Comparison of ENCODE assay signal across 19 mouse cellular contexts in the genomic region with DNA sequence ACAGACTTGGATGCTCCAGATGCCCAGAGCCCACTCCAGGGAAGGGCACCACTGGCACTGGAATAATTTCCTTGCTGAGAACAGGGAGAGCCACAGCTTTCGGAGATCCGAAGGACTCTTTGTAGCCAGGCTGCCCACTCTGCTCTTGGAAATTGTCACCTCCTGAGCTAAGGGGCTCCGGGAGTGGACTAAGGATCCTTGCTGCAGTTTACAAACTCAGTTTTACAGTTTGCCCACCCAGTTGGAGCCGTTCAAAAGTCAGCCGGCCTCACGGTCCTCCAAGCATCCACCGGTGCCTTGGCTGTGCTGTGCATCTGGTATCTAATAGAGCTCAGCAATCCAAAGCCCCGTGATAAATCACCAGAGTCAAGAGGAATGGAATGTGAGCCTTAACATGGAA.
DNase-seq lines count a peak whose midpoint lies in the region; ATAC-seq and TF ChIP-seq lines count a peak whose summit lies in the region.
"Had no signal": no experiment of that assay in that cellular context is flagged by ENCODE, and none has a peak within 500 bp of the region (broad histone marks: within the 10 kb centered on the region; RNA-seq: fewer than 3 reads in every experiment).

No protein-coding gene starts in this region.

- peaks cover 50% of the 10 kb centered on the region for H3K36me3 ChIP-seq in heart, embryonic 12.5 days
- H3K36me3 ChIP-seq in kidney, embryonic 15.5 days, result peaks cover 61% of the 10 kb centered on the region

- ATAC-seq in heart, embryonic 12.5 days (ENCODE audit: insufficient number of reproducible peaks, low FRiP score), result no peak
- no peak for ATAC-seq in kidney, embryonic 15.5 days (replicated peaks; ENCODE audit: low FRiP score)
- ATAC-seq: forebrain, embryonic 16.5 days; intestine, embryonic 15.5 days; Patski had no signal

- no peak overlapping the region for H3K4me2 ChIP-seq in heart, embryonic 12.5 days
- no peak overlapping the region for H3K4me2 ChIP-seq in kidney, embryonic 15.5 days
- H3K4me2 ChIP-seq: forebrain, embryonic 12.5 days; heart, embryonic 11.5 days; hindbrain, embryonic 14.5 days; intestine, embryonic 15.5 days had no signal

- no peak for TF ChIP-seq CTCF in embryonic fibroblast, embryonic 13.5 days (IDR thresholded peaks at IDR 0.05; ENCODE audit: borderline replicate concordance, insufficient read depth, low read length)

- no peak overlapping the region for H3K4me3 ChIP-seq in heart, embryonic 12.5 days
- H3K4me3 ChIP-seq in kidney, embryonic 15.5 days (replicated peaks), result no peak overlapping the region
- H3K4me3 ChIP-seq in embryonic fibroblast, embryonic 13.5 days (ENCODE audit: insufficient read depth, low read length), result no peak overlapping the region
- H3K4me3 ChIP-seq: forebrain, embryonic 12.5 days; hindbrain, embryonic 10.5 days; intestine, embryonic 15.5 days had no signal

- H3K27me3 ChIP-seq in heart, embryonic 12.5 days (replicated peaks), result no peaks in the 10 kb centered on the region
- no peaks in the 10 kb centered on the region for H3K27me3 ChIP-seq in kidney, embryonic 15.5 days
- H3K27me3 ChIP-seq: CH12.LX; forebrain, embryonic 12.5 days; intestine, embryonic 15.5 days; Patski had no signal

- WGBS in heart, embryonic 12.5 days, result 82% methylated on average over 8 of the region's 8 CpGs
- 67% methylated on average over 8 of the region's 8 CpGs for WGBS in kidney, embryonic 15.5 days

- TF ChIP-seq POLR2A in embryonic fibroblast, embryonic 13.5 days (IDR thresholded peaks at IDR 0.05; ENCODE audit: low read depth, low read length), result no peak

- H3K9me3 ChIP-seq in heart, embryonic 12.5 days (replicated peaks), result no peaks in the 10 kb centered on the region
- H3K9me3 ChIP-seq in kidney, embryonic 15.5 days (replicated peaks), result no peaks in the 10 kb centered on the region
- H3K9me3 ChIP-seq: forebrain, embryonic 12.5 days; hindbrain, embryonic 10.5 days; intestine, embryonic 15.5 days had no signal

- H3K9ac ChIP-seq in heart, embryonic 12.5 days, result no peak overlapping the region
- H3K9ac ChIP-seq in kidney, embryonic 15.5 days, result no peak overlapping the region
- H3K9ac ChIP-seq: forebrain, embryonic 12.5 days; hindbrain, embryonic 14.5 days; intestine, embryonic 15.5 days had no signal

- peaks cover 28% of the 10 kb centered on the region for H3K4me1 ChIP-seq in heart, embryonic 12.5 days (replicated peaks)
- peaks cover 31% of the 10 kb centered on the region for H3K4me1 ChIP-seq in kidney, embryonic 15.5 days
- peaks cover 18% of the 10 kb centered on the region for H3K4me1 ChIP-seq in embryonic fibroblast, embryonic 13.5 days (ENCODE audit: control insufficient read depth, insufficient read depth, low read length)

- no peak overlapping the region for H3K27ac ChIP-seq in heart, embryonic 12.5 days (ENCODE audit: poor library complexity, severe bottlenecking)
- H3K27ac ChIP-seq in kidney, embryonic 15.5 days, result 0 out of 2 replicates have a peak overlapping the region, but pooled peaks have one; percentile 22
- peak overlapping the region; percentile 12; the same call in 1 of the 2 replicates for H3K27ac ChIP-seq in embryonic fibroblast, embryonic 13.5 days (ENCODE audit: insufficient read depth, low read length)
- H3K27ac ChIP-seq: forebrain, embryonic 12.5 days; hindbrain, embryonic 10.5 days; hindbrain, embryonic 14.5 days; intestine, embryonic 15.5 days had no signal

- peak; percentile 88 for DNase-seq in heart, adult 11 months
- no peak for DNase-seq in kidney, adult 18-20 months
- DNase-seq in yolk sac, embryonic 10.5 days (ENCODE audit: low spot score), result peak; percentile 18
- DNase-seq: adrenal gland, adult 2 months; adrenal gland, postnatal 25 days; cerebellum, adult 2 months; cerebellum, postnatal 10 days; gastrocnemius, postnatal 25 days had no signal
